Mouse (Mus musculus) neural tube, embryonic 12.5 days (tissue): ENCODE results near the gene Nrap. TPM values are rescaled to one million over a fixed set of nuclear protein-coding genes. Genes with fewer than 3 reads are reported as not detected.

Experiments used
- ATAC-seq: fragments of 200-750 bp; cut with Nextera tagmentation; 2 replicates; pipeline ENCODE4 v1.8.0; 2017; ENCODE audit warnings: low read depth, mild to moderate bottlenecking, moderate TSS enrichment, moderate library complexity; ENCODE audit not compliant: low FRiP score
- H3K27ac ChIP-seq: fragments of 300-500 bp; sonication (generic); 2 replicates; pipeline ENCODE4 v1.5.1; 2016
- H3K27me3 ChIP-seq: fragments of 300-500 bp; sonication (generic); replicated peaks from 2 replicates; pipeline ENCODE4 v1.6.1; 2016; ENCODE audit warnings: mild to moderate bottlenecking
- H3K36me3 ChIP-seq: fragments of 300-500 bp; sonication (generic); 2 replicates; pipeline ENCODE4 v1.6.1; 2016; ENCODE audit warnings: mild to moderate bottlenecking
- H3K4me1 ChIP-seq: fragments of 300-500 bp; sonication (generic); 2 replicates; pipeline ENCODE4 v1.6.1; 2016
- H3K4me2 ChIP-seq: fragments of 300-500 bp; sonication (generic); replicated peaks from 2 replicates; pipeline ENCODE4 v1.6.1; 2016; ENCODE audit warnings: mild to moderate bottlenecking
- H3K4me3 ChIP-seq: fragments of 300-500 bp; sonication (generic); 2 replicates; pipeline ENCODE4 v1.5.1; 2016
- H3K9ac ChIP-seq: fragments of 300-500 bp; sonication (generic); 2 replicates; pipeline ENCODE4 v1.6.1; 2016; ENCODE audit warnings: mild to moderate bottlenecking
- H3K9me3 ChIP-seq: fragments of 300-500 bp; sonication (generic); 2 replicates; pipeline ENCODE4 v1.6.1; 2016; ENCODE audit warnings: mild to moderate bottlenecking
- WGBS: fragments of 180-500 bp; shearing (Covaris S2); methylation state at CpG from one replicate; pipeline ENCODE4 v1.1.7; 2016; 5-methylcytosine and 5-hydroxymethylcytosine counted together
- polyA plus RNA-seq: library from polyadenylated mRNA; unstranded; fragments of >200 nt; fragmentation: Nextera tagmentation; extraction: Ambion mirVana; gene quantifications from 2 replicates; pipeline ENCODE4 v1.2.1, GENCODE M21; 2016

Gene Nrap
- polyA plus RNA-seq, 1 experiment from 2014 or later = 0.19 TPM

- peak overlapping the region; percentile 36 for H3K4me2 ChIP-seq
- no peak overlapping the region for H3K4me3 ChIP-seq
- no peaks in the 10 kb centered on the region for H3K27me3 ChIP-seq
- no peak overlapping the region for H3K9ac ChIP-seq
- H3K27ac ChIP-seq = no peak overlapping the region
- H3K36me3 ChIP-seq = no peaks in the 10 kb centered on the region
- 0 out of 2 replicates have a peak, but pooled peaks cover 11% of the 10 kb centered on the region for H3K4me1 ChIP-seq
- WGBS = 15% methylated on average over 26 of the region's 26 CpGs
- H3K9me3 ChIP-seq = no peaks in the 10 kb centered on the region
- ATAC-seq = peak; percentile 53; the same call in 1 of the 2 replicates
Measured at GRCm38 (mm10) chr19:56320186-56320860, 69.5 kb downstream of the Nrap start.

DNA sequence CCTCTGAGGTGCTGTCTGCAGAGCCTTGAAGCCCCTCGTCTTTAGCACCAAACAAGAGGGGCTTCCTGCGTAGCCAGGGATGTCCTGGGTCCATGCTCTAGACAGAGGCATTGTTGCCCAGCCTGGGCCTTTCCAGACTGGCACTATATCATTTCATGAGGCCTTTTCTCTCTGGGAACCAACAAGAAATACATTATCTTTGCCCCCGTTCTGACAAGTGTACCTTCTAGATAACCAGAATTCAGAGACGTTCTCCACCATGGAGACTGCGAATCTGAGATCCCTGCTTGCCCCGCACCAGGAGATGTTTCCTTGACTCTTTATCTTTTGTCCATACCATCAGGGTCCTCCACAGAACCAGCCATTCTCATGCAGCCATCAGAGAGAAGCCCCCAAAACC, 70.2 kb downstream of the Nrap start:
- Histone ChIP-seq H3K9ac (no peak overlapping the region), H3K27ac (no peak overlapping the region), H3K27me3 (no peaks in the 10 kb centered on the region), H3K4me3 (no peak overlapping the region), H3K9me3 (no peaks in the 10 kb centered on the region), H3K4me2 (no peak overlapping the region), H3K36me3 (no peaks in the 10 kb centered on the region), H3K4me1 (0 out of 2 replicates have a peak, but pooled peaks cover 11% of the 10 kb centered on the region)
- ATAC-seq = no peak
- 91% methylated on average over 6 of the region's 6 CpGs for WGBS

- Histone ChIP-seq H3K4me2 (no peak overlapping the region), H3K9ac (no peak overlapping the region), H3K4me1 (0 out of 2 replicates have a peak, but pooled peaks cover 11% of the 10 kb centered on the region), H3K9me3 (no peaks in the 10 kb centered on the region), H3K27me3 (no peaks in the 10 kb centered on the region), H3K27ac (no peak overlapping the region), H3K36me3 (no peaks in the 10 kb centered on the region), H3K4me3 (no peak overlapping the region)
- no peak for ATAC-seq
- WGBS = 88% methylated on average over 7 of the region's 7 CpGs
Measured at GRCm38 (mm10) chr19:56319219-56319618, 70.6 kb downstream of the Nrap start.

GRCm38 (mm10) chr19:56316531-56316930, 73.3 kb downstream of the Nrap start:
- WGBS = 84% methylated on average over 3 of the region's 3 CpGs
- Histone ChIP-seq H3K4me3 (no peak overlapping the region), H3K9ac (no peak overlapping the region), H3K4me2 (no peak overlapping the region), H3K36me3 (no peaks in the 10 kb centered on the region), H3K9me3 (no peaks in the 10 kb centered on the region), H3K27ac (no peak overlapping the region), H3K4me1 (0 out of 2 replicates have a peak, but pooled peaks cover 11% of the 10 kb centered on the region), H3K27me3 (no peaks in the 10 kb centered on the region)
- ATAC-seq = no peak

- Histone ChIP-seq H3K9me3 (no peaks in the 10 kb centered on the region), H3K27me3 (no peaks in the 10 kb centered on the region), H3K4me2 (no peak overlapping the region), H3K9ac (no peak overlapping the region), H3K4me1 (peaks cover 4% of the 10 kb centered on the region; the same call in 1 of the 2 replicates), H3K27ac (no peak overlapping the region), H3K4me3 (no peak overlapping the region), H3K36me3 (no peaks in the 10 kb centered on the region)
- WGBS = 71% methylated on average over 11 of the region's 11 CpGs
- ATAC-seq = no peak
Measured at GRCm38 (mm10) chr19:56300835-56301234, 89.0 kb downstream of the Nrap start.

GRCm38 (mm10) chr19:56297264-56297663, 92.6 kb downstream of the Nrap start:
- Histone ChIP-seq H3K9ac (no peak overlapping the region), H3K36me3 (no peaks in the 10 kb centered on the region), H3K27ac (no peak overlapping the region), H3K4me2 (no peak overlapping the region), H3K4me3 (no peak overlapping the region), H3K27me3 (no peaks in the 10 kb centered on the region), H3K9me3 (no peaks in the 10 kb centered on the region), H3K4me1 (peaks cover 9% of the 10 kb centered on the region)
- WGBS = 67% methylated on average over 3 of the region's 3 CpGs
- ATAC-seq = no peak

DNA sequence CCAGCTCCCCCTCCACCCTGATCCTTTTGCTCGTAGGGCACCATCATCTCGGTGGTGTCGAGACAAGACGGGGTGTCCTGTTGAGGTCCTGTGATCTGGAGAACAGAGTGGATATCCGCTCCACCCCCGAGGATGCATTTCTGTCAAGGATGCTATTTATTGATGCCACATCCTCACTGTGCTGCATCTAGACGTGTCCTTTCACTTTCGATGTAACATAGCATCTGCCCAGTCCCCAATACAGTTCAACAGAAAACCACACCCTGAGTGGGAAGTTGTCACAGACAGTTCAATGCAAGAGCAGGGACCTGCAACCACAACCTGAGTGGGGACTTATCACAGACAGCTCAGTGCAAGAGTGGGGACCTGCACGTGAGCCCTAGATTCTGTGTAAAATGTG, 93.2 kb downstream of the Nrap start:
- H3K9me3 ChIP-seq = no peaks in the 10 kb centered on the region
- ATAC-seq = no peak
- no peak overlapping the region for H3K27ac ChIP-seq
- no peak overlapping the region for H3K4me3 ChIP-seq
- no peak overlapping the region for H3K4me2 ChIP-seq
- no peaks in the 10 kb centered on the region for H3K36me3 ChIP-seq
- WGBS = 90% methylated on average over 9 of the region's 9 CpGs
- H3K27me3 ChIP-seq = no peaks in the 10 kb centered on the region
- H3K4me1 ChIP-seq = peaks cover 9% of the 10 kb centered on the region
- H3K9ac ChIP-seq = no peak overlapping the region

GRCm38 (mm10) chr19:56294654-56295399, 95.0 kb downstream of the Nrap start:
- H3K4me3 ChIP-seq = no peak overlapping the region
- no peak overlapping the region for H3K27ac ChIP-seq
- no peak overlapping the region for H3K9ac ChIP-seq
- peak; percentile 72 for ATAC-seq
- no peaks in the 10 kb centered on the region for H3K9me3 ChIP-seq
- peaks cover 5% of the 10 kb centered on the region for H3K4me1 ChIP-seq
- H3K27me3 ChIP-seq = no peaks in the 10 kb centered on the region
- H3K36me3 ChIP-seq = no peaks in the 10 kb centered on the region
- H3K4me2 ChIP-seq = no peak overlapping the region
- 44% methylated on average over 7 of the region's 7 CpGs for WGBS

- Histone ChIP-seq H3K9ac (no peak overlapping the region), H3K4me2 (no peak overlapping the region)
Measured at GRCm38 (mm10) chr19:56292335-56292734, 97.5 kb downstream of the Nrap start.

DNA sequence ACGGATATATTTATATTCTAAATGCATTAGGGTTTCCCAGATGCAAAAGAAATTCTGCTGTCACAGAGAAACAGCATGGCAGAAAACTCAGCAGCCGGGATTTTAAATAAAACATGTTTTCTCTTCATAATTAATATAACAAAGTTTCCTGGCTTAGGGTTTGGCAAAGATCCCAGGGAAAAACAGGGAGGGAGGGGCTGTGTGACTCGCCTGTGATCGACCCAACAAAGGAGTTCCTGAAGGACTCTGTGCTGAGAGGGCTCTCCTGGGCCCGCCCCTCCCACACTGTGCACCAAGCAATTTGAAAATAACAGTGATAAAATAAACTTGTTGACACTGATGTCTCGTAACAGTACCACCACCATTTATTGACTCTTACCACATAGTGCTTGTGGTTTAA, 97.9 kb downstream of the Nrap start:
- no peak for ATAC-seq
- H3K9ac ChIP-seq = no peak overlapping the region

More at GRCm38 (mm10) chr19:56292335-56292734, 97.5 kb downstream of the Nrap start:
- Histone ChIP-seq H3K9me3 (no peaks in the 10 kb centered on the region), H3K27me3 (no peaks in the 10 kb centered on the region), H3K4me1 (peaks cover 5% of the 10 kb centered on the region), H3K36me3 (no peaks in the 10 kb centered on the region), H3K4me3 (no peak overlapping the region), H3K27ac (no peak overlapping the region)
- WGBS = 69% methylated on average over 9 of the region's 9 CpGs
- ATAC-seq = no peak

DNA sequence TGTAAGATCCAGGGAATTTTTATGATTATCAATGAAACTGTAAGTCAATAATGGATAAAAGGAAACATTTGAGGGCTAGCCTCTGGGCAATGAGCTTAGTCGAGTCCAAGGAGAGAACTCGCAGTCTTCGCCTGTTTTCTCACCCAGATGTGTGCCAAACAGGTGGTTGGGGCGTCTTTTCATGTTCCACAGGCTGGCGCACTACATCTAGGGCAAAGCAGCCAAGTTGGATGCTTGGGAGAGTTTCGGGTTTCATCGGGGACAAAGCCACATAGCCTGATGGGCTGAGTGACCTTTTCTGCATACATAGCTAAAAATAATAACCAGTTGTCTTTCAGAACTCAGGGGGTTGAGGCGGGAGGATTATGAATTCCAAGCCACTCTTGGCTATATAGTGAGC, 100.2 kb downstream of the Nrap start:
- no peak overlapping the region for H3K4me3 ChIP-seq
- H3K36me3 ChIP-seq = no peaks in the 10 kb centered on the region
- H3K9ac ChIP-seq = no peak overlapping the region
- no peaks in the 10 kb centered on the region for H3K27me3 ChIP-seq
- ATAC-seq = no peak
- H3K27ac ChIP-seq = no peak overlapping the region
- WGBS = 89% methylated on average over 8 of the region's 8 CpGs
- no peak overlapping the region for H3K4me2 ChIP-seq
- peaks cover under 1% of the 10 kb centered on the region for H3K4me1 ChIP-seq
- H3K9me3 ChIP-seq = no peaks in the 10 kb centered on the region

More for the DNA sequence above, 97.9 kb downstream of the Nrap start:
- 77% methylated on average over 6 of the region's 6 CpGs for WGBS
- Histone ChIP-seq H3K4me1 (peaks cover 5% of the 10 kb centered on the region), H3K9me3 (no peaks in the 10 kb centered on the region), H3K36me3 (no peaks in the 10 kb centered on the region), H3K4me3 (no peak overlapping the region), H3K4me2 (no peak overlapping the region), H3K27ac (no peak overlapping the region), H3K27me3 (no peaks in the 10 kb centered on the region)

- H3K4me3 ChIP-seq = no peak overlapping the region
- H3K27ac ChIP-seq = no peak overlapping the region
- 87% methylated on average over 4 of the region's 4 CpGs for WGBS
- no peaks in the 10 kb centered on the region for H3K4me1 ChIP-seq
- no peaks in the 10 kb centered on the region for H3K27me3 ChIP-seq
- H3K4me2 ChIP-seq = no peak overlapping the region
- no peaks in the 10 kb centered on the region for H3K9me3 ChIP-seq
- ATAC-seq = no peak
- no peaks in the 10 kb centered on the region for H3K36me3 ChIP-seq
- H3K9ac ChIP-seq = no peak overlapping the region
Measured at GRCm38 (mm10) chr19:56288436-56288835, 101.4 kb downstream of the Nrap start.
